Mouse (Mus musculus) skeletal muscle tissue, adult 2 months (tissue): ENCODE results near the gene Ccdc189.

Experiments used
- DNase-seq: peaks from one replicate; pipeline ENCODE4 v3.0.0-alpha.2; 2012; ENCODE audit warnings: low read depth, low spot score

Gene Ccdc189

GRCm38 (mm10) chr7:127591108-127591507 is 2.7 kb upstream of the Ccdc189 start:
- DNase-seq, result no peak

GRCm38 (mm10) chr7:127589637-127590036 is 1.2 kb upstream of the Ccdc189 start:
- DNase-seq, result no peak

GRCm38 (mm10) chr7:127588901-127589300 is 506 bp upstream of the Ccdc189 start:
- DNase-seq, result no peak

DNA sequence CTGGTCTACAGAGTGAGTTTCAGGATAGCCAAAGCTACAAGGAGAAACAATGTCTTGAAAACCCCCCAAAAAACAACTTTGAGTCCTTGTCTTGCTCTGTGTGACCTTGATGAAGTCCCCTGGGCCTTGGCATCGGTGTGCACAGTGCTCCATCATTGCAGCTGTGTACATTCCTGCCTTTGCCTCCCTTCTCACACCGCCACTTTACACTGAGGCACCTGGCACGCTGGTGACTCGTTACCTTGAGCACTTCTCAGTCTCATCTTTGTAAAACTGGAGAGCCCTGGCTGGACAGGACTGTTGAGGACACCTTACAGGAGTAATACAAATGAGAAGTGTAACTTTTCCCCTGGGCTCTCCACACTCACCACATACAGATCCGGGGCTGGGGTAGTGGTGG is 1.2 kb downstream of the Ccdc189 start:
- no peak for DNase-seq

- DNase-seq, result no peak
Observed at GRCm38 (mm10) chr7:127586149-127586548, 2.2 kb downstream of the Ccdc189 start.

- no peak for DNase-seq
Observed at GRCm38 (mm10) chr7:127585031-127585430, 3.4 kb downstream of the Ccdc189 start.

GRCm38 (mm10) chr7:127583260-127583659 is 5.1 kb downstream of the Ccdc189 start:
- no peak for DNase-seq

DNA sequence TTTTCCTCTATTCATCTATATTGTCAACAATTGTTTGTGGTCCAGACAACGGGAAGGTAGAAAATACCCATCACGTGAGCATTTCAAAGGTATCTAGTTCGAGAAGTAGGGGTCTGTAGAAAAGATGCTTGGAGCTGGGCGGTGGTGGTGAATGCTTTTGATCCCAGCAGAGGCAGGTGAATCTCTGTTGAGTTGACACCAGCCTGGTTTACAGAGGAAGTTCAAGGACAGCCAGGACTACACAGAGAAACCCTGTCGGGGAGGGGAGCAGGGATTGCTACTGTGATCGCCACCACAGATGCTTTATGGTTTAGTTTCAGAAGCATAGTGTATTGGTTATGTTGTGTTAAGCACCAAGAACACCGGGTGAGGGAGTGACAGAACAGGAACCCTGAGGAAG is 14.3 kb downstream of the Ccdc189 start:
- DNase-seq, result no peak

GRCm38 (mm10) chr7:127573503-127574008 is 14.8 kb downstream of the Ccdc189 start:
- no peak for DNase-seq

DNA sequence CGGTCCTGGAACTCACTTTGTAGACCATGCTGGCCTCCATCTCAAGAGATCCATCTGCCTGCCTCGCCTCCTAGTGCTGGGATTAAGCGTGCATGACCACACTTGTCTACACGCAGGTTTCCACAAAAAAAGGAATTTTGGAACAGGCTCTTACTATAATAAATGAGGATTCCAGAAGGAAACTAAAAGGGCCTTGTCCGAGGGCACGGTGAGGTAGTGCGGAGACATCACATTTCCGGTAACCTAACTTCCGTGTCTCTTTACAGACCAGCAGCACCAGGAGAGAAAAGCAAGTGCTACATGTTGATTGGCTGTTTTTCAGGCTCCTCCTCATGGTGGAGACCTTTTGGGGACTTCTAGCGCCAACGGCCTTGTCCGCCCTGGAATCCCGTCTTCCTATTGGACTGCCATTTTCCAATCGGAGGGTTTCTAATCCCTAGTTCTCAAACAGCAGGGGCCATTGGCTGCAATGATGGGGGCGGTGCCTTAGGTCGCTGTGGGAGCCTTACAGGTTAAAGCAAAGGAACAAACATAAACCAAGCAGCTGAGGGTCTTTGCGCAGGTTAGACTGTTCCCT is 15.4 kb downstream of the Ccdc189 start, which contains the start of gene Phkg2:
Phkg2 (plus strand) TSS at position 446 of the 577 bp plus-strand sequence.
- DNase-seq, result peak; percentile 98

GRCm38 (mm10) chr7:127564381-127565150 is 23.8 kb downstream of the Ccdc189 start:
- DNase-seq, result peak; percentile 21

GRCm38 (mm10) chr7:127561340-127561858 is 27.0 kb downstream of the Ccdc189 start, which contains the start of gene Tmem265:
Gene Tmem265, plus strand, starts transcription at chr7:127561390.
- DNase-seq, result no peak

DNA sequence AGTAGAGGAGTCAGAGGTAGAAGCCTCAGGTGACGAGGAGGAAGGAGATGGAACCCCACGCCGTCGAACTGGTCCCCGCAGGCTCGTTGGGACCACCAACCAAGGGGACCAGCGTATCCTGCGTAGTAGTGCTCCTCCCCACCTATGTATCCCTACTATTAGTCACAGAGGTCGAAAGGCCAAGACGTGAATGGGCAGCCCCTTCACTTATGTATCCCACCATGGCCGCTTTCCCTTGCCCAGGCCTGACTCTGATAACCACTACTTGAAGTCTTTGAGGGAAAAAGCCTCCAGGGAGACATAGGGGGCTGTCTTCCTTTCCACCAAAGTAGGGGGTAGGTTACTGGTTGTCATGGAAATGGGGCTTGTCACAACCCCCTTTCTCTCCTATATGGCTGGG is 27.8 kb downstream of the Ccdc189 start:
- DNase-seq, result no peak

DNA sequence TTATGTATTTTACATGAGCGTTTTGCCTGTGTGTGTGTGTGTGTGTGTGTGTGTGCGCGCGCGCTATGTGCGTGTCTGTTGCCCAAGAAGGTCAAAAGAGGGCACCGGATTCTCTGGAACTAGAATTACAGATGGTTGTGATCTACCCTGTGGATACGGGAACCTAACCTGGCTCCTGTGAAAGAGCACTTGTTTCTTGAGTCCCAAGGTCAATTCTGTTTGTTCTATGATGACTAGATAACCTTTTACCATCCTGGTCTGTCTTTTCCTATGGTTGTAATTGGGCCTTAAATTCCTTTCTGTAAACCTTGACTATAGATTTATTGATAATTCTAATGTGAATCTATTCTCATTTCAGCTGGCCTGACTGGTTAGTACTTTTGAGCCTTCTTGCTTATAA is 36.8 kb downstream of the Ccdc189 start:
- DNase-seq, result no peak

GRCm38 (mm10) chr7:127549116-127549835 is 39.1 kb downstream of the Ccdc189 start:
- DNase-seq, result no peak

GRCm38 (mm10) chr7:127541671-127542070 is 46.7 kb downstream of the Ccdc189 start:
- DNase-seq, result no peak
